Mouse (Mus musculus) hindbrain, embryonic 11.5 days (tissue): Measurements from ENCODE around the gene Abhd17b. TPM values are rescaled to one million over a fixed set of nuclear protein-coding genes. Genes with fewer than 3 reads are reported as not detected.
"Not testable (repeated sequence)": the region's sequence is repeated elsewhere in the genome, so short reads cannot be mapped to it uniquely, and the experiment has no call there.

Experiments
- ATAC-seq: fragments of 200-750 bp; cut with Nextera tagmentation; 2 replicates; pipeline ENCODE4 v1.8.0; 2017; ENCODE audit warnings: mild to moderate bottlenecking, moderate TSS enrichment, moderate library complexity; ENCODE audit not compliant: low FRiP score
- DNase-seq: peaks from one replicate; pipeline ENCODE4 v3.0.0-alpha.2; 2015; ENCODE audit warnings: low spot score
- H3K27ac ChIP-seq: fragments of 300-500 bp; sonication (generic); 2 replicates; pipeline ENCODE4 v1.5.1; 2014; ENCODE audit warnings: mild to moderate bottlenecking, low read depth, low read length
- H3K27me3 ChIP-seq: fragments of 300-500 bp; sonication (generic); 2 replicates; pipeline ENCODE4 v1.6.1; 2014; ENCODE audit warnings: mild to moderate bottlenecking, low read length, moderate library complexity, mixed read lengths; ENCODE audit not compliant: control insufficient read depth, insufficient read depth
- H3K36me3 ChIP-seq: fragments of 300-500 bp; sonication (generic); 2 replicates; pipeline ENCODE4 v1.6.1; 2014; ENCODE audit warnings: mild to moderate bottlenecking, low read length, moderate library complexity, mixed read lengths; ENCODE audit not compliant: control insufficient read depth, insufficient read depth
- H3K4me1 ChIP-seq: fragments of 300-500 bp; sonication (generic); replicated peaks from 2 replicates; pipeline ENCODE4 v1.6.1; 2014; ENCODE audit warnings: low read length, mixed read lengths; ENCODE audit not compliant: control insufficient read depth, insufficient read depth
- H3K4me2 ChIP-seq: fragments of 300-500 bp; sonication (generic); replicated peaks from 2 replicates; pipeline ENCODE4 v1.6.1; 2014; ENCODE audit warnings: mild to moderate bottlenecking, low read depth, low read length
- H3K4me3 ChIP-seq: fragments of 300-500 bp; sonication (generic); 2 replicates; pipeline ENCODE4 v1.5.1; 2014; ENCODE audit warnings: low read depth, low read length
- H3K9ac ChIP-seq: fragments of 300-500 bp; sonication (generic); 2 replicates; pipeline ENCODE4 v1.6.1; 2014; ENCODE audit warnings: low read depth, low read length
- H3K9me3 ChIP-seq: fragments of 300-500 bp; sonication (generic); 2 replicates; pipeline ENCODE4 v1.6.1; 2016; ENCODE audit warnings: low read length; ENCODE audit not compliant: control insufficient read depth
- WGBS: fragments of 180-500 bp; shearing (Covaris S2); extraction: QIAGEN DNeasy Blood & Tissue Kit; methylation state at CpG from one replicate; pipeline ENCODE4 v1.1.7; 2014; 5-methylcytosine and 5-hydroxymethylcytosine counted together
- polyA plus RNA-seq: library from polyadenylated mRNA; unstranded; fragments of >200 nt; fragmentation: Nextera tagmentation; extraction: Ambion mirVana; gene quantifications from 2 replicates; pipeline ENCODE4 v1.2.1, GENCODE M21; 2014

Abhd17b gene
- polyA plus RNA-seq, 1 experiment from 2014 or later = 44.5 TPM

DNA sequence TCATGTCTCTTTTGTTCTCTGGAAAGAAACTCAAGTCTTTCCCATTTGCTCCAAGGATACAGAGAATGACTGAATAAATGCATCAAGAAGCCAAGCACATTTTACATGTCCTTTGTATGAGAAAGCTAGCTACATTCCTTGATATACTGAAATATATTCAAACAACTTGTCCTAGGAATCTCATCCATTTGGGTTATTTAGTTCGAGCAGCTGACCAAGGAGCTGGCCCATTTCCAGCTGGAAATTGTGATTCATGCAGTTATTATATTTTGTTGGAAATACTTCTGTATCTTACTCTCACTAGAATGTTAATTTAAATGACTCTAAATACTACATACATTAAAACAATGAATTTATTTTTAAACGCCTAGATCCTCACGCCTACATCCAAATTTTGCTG lies 63.5 kb downstream of the Abhd17b start:
- H3K9me3 ChIP-seq = no peaks in the 10 kb centered on the region
- no peak overlapping the region for H3K9ac ChIP-seq
- ATAC-seq = no peak
- H3K4me3 ChIP-seq = no peak overlapping the region
- H3K4me2 ChIP-seq = no peak overlapping the region
- H3K27ac ChIP-seq = no peak overlapping the region
- DNase-seq = no peak
- no peaks in the 10 kb centered on the region for H3K36me3 ChIP-seq
- 93% methylated on average over 3 of the region's 3 CpGs for WGBS
- no peaks in the 10 kb centered on the region for H3K4me1 ChIP-seq
- H3K27me3 ChIP-seq = no peaks in the 10 kb centered on the region

- Histone ChIP-seq H3K4me2 (no peak overlapping the region), H3K9me3 (no peaks in the 10 kb centered on the region), H3K27ac (no peak overlapping the region), H3K36me3 (no peaks in the 10 kb centered on the region), H3K4me3 (no peak overlapping the region), H3K9ac (no peak overlapping the region), H3K4me1 (no peaks in the 10 kb centered on the region), H3K27me3 (no peaks in the 10 kb centered on the region)
- ATAC-seq = no peak
- 89% methylated on average over 3 of the region's 3 CpGs for WGBS
- DNase-seq = no peak
Observed at GRCm38 (mm10) chr19:21719206-21719605, 66.2 kb downstream of the Abhd17b start.

- Histone ChIP-seq H3K4me1 (no peaks in the 10 kb centered on the region), H3K9me3 (no peaks in the 10 kb centered on the region), H3K4me2 (no peak overlapping the region), H3K27ac (no peak overlapping the region), H3K27me3 (no peaks in the 10 kb centered on the region), H3K4me3 (no peak overlapping the region), H3K36me3 (no peaks in the 10 kb centered on the region), H3K9ac (no peak overlapping the region)
- DNase-seq (no peak), ATAC-seq (no peak)
- WGBS = 89% methylated on average over 5 of the region's 5 CpGs
Observed at GRCm38 (mm10) chr19:21720950-21721349, 68.0 kb downstream of the Abhd17b start.

GRCm38 (mm10) chr19:21723280-21723679 lies 70.3 kb downstream of the Abhd17b start:
- not testable (repeated sequence) for H3K4me2 ChIP-seq, H3K4me3 ChIP-seq, DNase-seq, H3K4me1 ChIP-seq, H3K36me3 ChIP-seq, H3K9ac ChIP-seq, H3K27me3 ChIP-seq, H3K9me3 ChIP-seq
- WGBS = 96% methylated on average over 20 of the region's 20 CpGs
- peak; percentile 10; the same call in 1 of the 2 replicates for ATAC-seq
- H3K27ac ChIP-seq = peak overlapping the region; percentile 69; the same call in 1 of the 2 replicates

- H3K4me1 ChIP-seq = no peaks in the 10 kb centered on the region
- H3K4me3 ChIP-seq = no peak overlapping the region
- 55% methylated on average over 8 of the region's 8 CpGs for WGBS
- H3K36me3 ChIP-seq = no peaks in the 10 kb centered on the region
- no peak overlapping the region for H3K4me2 ChIP-seq
- peak overlapping the region; percentile 69 for H3K27ac ChIP-seq
- H3K9me3 ChIP-seq = no peaks in the 10 kb centered on the region
- H3K27me3 ChIP-seq = no peaks in the 10 kb centered on the region
- DNase-seq (peak; percentile 56), ATAC-seq (peak; percentile 93)
- H3K9ac ChIP-seq = no peak overlapping the region
Observed at GRCm38 (mm10) chr19:21723911-21724655, 71.1 kb downstream of the Abhd17b start.

DNA sequence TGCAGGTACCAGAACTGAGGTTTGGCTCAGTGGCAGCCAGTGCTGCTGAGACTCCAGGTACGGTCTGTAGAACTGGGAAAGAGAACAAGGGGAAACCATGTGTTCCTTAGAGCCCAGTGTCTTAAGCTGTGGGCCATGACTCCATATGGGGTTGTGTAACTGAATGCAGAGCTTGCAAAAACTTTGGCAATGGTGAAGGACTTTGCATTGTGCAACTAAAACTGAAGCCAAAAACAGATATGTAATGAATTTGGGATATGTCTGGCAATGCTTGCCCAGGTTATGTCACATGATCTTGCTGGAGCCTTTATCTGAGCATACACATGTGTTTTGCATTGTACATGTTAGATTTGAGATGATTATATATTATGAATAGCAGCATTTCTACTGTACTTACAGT lies 72.2 kb downstream of the Abhd17b start:
- Histone ChIP-seq H3K4me3 (no peak overlapping the region), H3K36me3 (no peaks in the 10 kb centered on the region), H3K4me1 (no peaks in the 10 kb centered on the region), H3K9me3 (no peaks in the 10 kb centered on the region), H3K27me3 (no peaks in the 10 kb centered on the region), H3K9ac (no peak overlapping the region), H3K27ac (no peak overlapping the region), H3K4me2 (no peak overlapping the region)
- ATAC-seq (no peak), DNase-seq (no peak)
- 88% methylated on average over 1 of the region's 1 CpGs for WGBS

DNA sequence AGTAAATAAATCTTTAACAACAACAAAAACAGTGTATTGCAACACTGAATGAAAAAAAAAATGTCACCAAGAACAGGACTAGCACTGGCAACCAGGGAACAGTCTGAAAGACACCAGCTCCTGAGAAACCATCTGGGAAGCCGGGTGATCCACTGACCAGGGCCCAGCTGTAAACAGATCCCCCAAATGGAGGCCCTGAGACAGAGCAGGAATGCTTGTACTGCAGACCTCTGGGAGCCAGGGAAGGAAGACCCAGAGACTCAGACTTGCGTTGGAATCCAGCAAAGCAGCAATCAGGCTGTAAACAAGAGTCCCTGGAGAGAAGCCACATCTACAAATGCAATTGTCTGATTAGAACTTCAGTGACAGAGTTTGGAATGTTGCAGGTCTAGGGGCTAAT lies 74.1 kb downstream of the Abhd17b start:
- Histone ChIP-seq H3K4me1 (no peaks in the 10 kb centered on the region), H3K4me3 (no peak overlapping the region), H3K27ac (no peak overlapping the region), H3K36me3 (no peaks in the 10 kb centered on the region), H3K4me2 (no peak overlapping the region), H3K9me3 (no peaks in the 10 kb centered on the region), H3K27me3 (no peaks in the 10 kb centered on the region), H3K9ac (no peak overlapping the region)
- ATAC-seq (no peak), DNase-seq (no peak)
- whole genome bisulfite sequencing = 44% methylated on average over 2 of the region's 2 CpGs

DNA sequence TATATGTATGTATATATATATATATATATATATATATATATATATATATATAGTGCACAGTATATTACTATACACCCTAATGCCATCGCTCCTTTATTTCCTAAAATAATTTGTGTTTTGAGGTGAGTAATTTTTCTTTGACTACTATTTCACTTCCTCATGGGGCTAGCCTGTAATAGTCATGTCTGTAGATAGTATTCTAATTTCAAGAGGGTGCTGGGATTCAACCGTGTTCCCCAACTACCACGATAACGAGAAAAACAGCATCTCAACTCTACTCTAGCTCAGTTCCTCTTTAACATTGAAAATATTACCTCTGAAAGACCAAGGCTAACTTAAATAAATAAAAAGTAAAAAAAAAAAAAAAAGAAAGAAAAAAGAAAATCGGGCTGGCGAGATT lies 75.4 kb downstream of the Abhd17b start:
- Histone ChIP-seq H3K9ac (no peak overlapping the region), H3K27me3 (no peaks in the 10 kb centered on the region), H3K4me2 (no peak overlapping the region), H3K4me1 (no peaks in the 10 kb centered on the region), H3K27ac (no peak overlapping the region), H3K36me3 (no peaks in the 10 kb centered on the region), H3K9me3 (no peaks in the 10 kb centered on the region), H3K4me3 (no peak overlapping the region)
- ATAC-seq (no peak), DNase-seq (no peak)
- 95% methylated on average over 6 of the region's 6 CpGs for WGBS

GRCm38 (mm10) chr19:21731887-21732286 lies 78.9 kb downstream of the Abhd17b start:
- no peak for DNase-seq
- ATAC-seq = no peak
- 80% methylated on average over 5 of the region's 5 CpGs for whole genome bisulfite sequencing

More at GRCm38 (mm10) chr19:21731887-21732286, 78.9 kb downstream of the Abhd17b start:
- Histone ChIP-seq H3K4me3 (no peak overlapping the region), H3K36me3 (no peaks in the 10 kb centered on the region), H3K27ac (no peak overlapping the region), H3K9me3 (no peaks in the 10 kb centered on the region), H3K4me1 (no peaks in the 10 kb centered on the region), H3K9ac (no peak overlapping the region), H3K27me3 (no peaks in the 10 kb centered on the region), H3K4me2 (no peak overlapping the region)
